Mouse (Mus musculus) brain, embryonic 14.5 days (tissue): ENCODE results near the gene Mkln1. TPM values are rescaled to one million over a fixed set of nuclear protein-coding genes. Genes with fewer than 3 reads are reported as not detected.

Experiments used
- DNase-seq: peaks from one replicate; pipeline ENCODE4 v3.0.0-alpha.2; 2011; ENCODE audit warnings: low read depth
- CTCF ChIP-seq: fragments of 200-500 bp; IDR thresholded peaks from 2 replicates; pipeline ENCODE4 v1.5.1; 2012; ENCODE audit warnings: inconsistent platforms, mild to moderate bottlenecking, moderate library complexity, borderline replicate concordance; ENCODE audit not compliant: insufficient read depth, insufficient read length; ENCODE audit errors: extremely low read depth
- POLR2A ChIP-seq: fragments of 200-500 bp; IDR thresholded peaks from 2 replicates; pipeline ENCODE4 v1.6.1; 2012; ENCODE audit warnings: mild to moderate bottlenecking, inconsistent platforms, borderline replicate concordance; ENCODE audit not compliant: poor library complexity, insufficient read depth, insufficient read length, severe bottlenecking; ENCODE audit errors: extremely low read depth
- polyA plus RNA-seq: library from polyadenylated mRNA; depleted of rRNA; stranded (reverse); fragments of >200 nt; gene quantifications from 2 replicates; pipeline ENCODE4 v1.2.3, GENCODE M21; 2012

The Mkln1 gene
- polyA plus RNA-seq, 1 experiment, result 47.9 TPM

GRCm38 (mm10) chr6:31384794-31385193 is 13.7 kb upstream of the Mkln1 start:
- DNase-seq, result no peak
- TF ChIP-seq POLR2A, result no peak
- no peak for TF ChIP-seq CTCF

DNA sequence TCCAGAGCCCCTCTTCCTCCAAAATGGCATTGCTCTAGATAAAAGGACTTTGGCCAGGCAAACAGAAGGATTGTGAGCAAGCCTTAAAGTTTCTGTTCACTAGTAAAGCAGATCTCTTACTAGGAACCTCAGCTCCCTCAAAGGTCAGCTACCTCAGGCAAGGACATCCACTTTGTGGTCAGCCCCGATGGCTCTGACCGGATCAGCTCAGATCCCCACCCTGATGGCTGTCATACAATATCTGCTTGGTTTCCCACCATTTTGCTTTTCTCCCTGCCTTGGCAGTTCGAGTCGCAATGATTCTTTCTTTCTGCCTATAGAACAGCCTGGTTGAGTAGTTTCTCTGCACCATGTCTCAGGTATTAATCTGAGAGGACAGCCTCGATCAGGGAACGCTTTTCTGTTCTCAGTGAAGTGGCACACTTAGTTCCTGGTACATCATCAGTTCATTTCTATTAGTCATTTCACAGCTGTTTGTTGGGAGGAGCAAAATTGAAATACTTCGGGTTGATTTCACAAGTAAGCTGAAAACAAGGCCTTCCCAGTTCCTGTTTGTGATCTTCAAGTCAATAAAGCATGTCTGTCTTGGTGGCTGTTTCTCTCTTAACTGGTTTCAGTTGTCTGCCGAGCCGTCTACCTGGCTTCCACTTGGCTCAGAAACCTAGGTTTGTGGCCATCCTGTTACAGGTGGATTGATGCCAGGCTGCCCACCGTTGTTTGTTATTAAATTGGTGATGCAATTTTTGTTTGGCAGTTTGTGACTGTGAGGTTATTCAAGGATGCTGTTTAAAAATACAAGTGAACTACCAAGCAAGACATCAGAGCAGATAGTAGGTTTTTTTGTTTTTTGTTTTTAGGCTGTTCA is 13.0 kb upstream of the Mkln1 start:
- no peak for DNase-seq
- TF ChIP-seq POLR2A, result no peak
- no peak for TF ChIP-seq CTCF

GRCm38 (mm10) chr6:31389716-31390115 is 8.8 kb upstream of the Mkln1 start:
- no peak for TF ChIP-seq POLR2A
- TF ChIP-seq CTCF, result no peak
- peak; percentile 39 for DNase-seq

DNA sequence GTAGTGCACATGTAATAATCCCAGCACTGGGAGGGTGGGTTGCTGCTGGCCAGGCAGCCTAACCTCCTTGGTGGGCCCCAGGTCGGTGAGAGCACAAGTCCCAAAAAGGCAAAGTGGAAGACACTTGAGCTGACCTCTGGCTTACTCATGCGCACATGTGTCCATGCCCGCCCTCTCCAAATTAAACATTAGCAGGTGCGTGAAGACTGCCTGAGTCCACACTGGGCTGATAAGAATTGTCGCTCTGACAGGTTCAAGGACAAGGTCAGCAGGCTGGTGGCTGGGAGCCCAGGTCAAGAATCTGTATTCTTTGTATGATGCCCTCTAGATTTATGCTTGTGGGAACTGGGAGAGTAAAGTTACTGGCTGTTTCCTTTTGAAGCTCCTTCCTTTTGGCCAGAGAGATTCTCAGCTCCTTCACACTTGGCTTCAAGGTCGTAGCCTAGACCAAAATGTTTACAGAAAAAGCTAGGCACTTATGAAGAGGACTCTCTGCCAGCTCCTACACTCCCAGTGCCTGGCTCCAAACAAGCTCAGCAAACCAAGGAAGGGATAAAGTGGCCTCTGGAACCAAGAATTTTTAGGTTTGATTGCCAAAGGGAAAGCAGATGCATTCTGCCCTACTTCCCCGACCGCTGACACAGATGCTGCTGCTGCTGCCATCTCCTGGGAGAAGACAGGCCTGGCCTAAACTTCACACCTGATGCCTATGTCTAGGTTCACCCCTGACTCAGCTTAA is 8.1 kb upstream of the Mkln1 start:
- no peak for DNase-seq
- TF ChIP-seq CTCF, result peak; percentile 32; the same call in 1 of the 2 replicates
- TF ChIP-seq POLR2A, result no peak

DNA sequence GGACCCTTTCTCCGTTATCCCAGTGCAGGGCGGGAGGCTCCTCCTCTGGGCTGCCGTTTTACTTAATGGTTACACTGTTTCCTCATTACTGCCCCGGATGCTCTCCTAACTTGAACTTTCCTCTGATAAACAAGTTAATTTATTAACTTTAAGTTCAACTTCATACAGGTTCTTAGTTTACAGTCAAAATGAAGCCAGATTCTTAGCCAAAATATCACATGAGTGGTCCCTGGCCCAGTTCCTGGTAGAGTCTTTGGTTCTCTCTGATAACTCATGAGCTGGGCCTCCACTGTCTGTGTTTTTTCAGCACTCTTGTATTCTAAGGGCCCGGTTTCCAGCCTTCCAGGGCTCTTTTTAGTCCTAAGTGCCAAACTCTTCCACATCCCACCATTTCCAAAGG is 5.7 kb upstream of the Mkln1 start:
- TF ChIP-seq CTCF (no peak), POLR2A (no peak)
- DNase-seq, result no peak

GRCm38 (mm10) chr6:31396118-31396517 is 2.4 kb upstream of the Mkln1 start:
- TF ChIP-seq CTCF (no peak), POLR2A (no peak)
- no peak for DNase-seq

DNA sequence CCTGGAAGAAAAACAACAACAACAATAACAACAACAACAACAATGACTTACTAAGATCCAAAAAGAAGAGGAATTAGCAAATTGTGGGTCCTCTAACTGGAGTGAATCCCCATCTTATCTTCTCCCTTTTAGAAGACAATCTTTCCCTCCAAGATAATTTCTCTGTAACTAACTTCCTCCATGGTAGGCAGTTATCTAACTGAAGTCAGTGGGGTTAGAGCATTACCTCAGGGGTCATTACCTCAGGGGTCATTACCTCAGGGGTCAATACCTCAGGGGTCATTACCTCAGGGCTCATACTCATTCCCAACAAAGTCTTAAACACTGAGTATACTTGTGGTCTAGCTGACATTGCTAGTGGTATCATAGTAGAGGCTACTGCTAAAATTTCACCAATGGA is 1.2 kb upstream of the Mkln1 start:
- TF ChIP-seq POLR2A (no peak), CTCF (no peak)

DNA sequence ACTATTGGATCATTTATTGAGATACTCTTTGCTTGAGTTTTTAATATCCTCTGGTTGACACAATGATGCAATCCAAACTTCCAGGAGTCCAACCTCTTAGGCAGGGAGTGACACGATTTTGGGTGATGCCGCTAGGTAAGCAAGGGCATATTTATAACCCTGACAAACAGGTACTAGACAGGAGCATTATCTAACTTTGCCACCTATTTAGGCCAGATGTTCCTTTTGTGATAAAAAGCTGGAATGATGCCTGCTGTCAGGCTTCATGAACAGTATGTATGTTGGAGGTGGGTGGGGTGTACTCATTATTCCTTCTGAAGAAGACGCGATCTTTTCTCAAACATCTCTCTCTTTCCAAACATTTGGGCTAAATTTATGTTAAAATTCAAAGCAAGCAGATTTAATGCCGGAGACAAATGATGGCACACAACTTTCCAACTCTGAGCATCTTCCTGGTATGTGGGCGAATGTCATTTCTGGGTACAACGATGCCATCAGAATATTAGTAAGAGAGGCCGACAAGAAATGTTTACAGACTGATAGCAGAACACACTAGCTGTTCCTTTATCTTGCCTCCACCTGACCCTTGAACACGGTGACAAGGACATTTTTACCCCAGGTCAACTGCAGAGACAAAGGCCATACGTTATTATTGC is 632 bp upstream of the Mkln1 start:
- TF ChIP-seq POLR2A (no peak), CTCF (no peak)
- no peak for DNase-seq

More for the DNA sequence above, 1.2 kb upstream of the Mkln1 start:
- DNase-seq, result no peak

- no peak for TF ChIP-seq CTCF
- no peak for TF ChIP-seq POLR2A
- peak; percentile 37 for DNase-seq
Measured at GRCm38 (mm10) chr6:31399206-31399549, 643 bp downstream of the Mkln1 start.

GRCm38 (mm10) chr6:31399566-31399965 is 1.0 kb downstream of the Mkln1 start:
- no peak for TF ChIP-seq CTCF
- no peak for TF ChIP-seq POLR2A
- DNase-seq, result peak; percentile 32

DNA sequence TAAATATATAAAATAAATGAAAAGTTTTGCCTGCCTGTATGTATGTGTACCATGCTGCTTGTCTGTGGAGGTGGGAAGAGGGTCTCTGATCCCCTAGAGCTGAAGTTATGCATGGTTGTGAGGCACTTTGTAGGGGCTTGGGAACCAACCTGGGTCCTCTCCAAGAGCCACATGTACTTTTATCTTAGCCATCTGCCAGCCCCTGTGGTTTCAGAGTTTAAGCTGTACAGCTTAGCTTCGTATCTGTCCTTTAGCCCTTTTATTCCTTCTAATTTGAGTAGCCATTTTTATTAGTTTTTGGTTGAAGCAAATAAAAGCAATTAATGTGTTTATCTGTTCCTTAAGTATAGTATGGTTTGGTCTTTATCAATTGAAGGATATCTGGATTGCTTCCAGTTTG is 12.5 kb downstream of the Mkln1 start:
- DNase-seq, result peak; percentile 22
- TF ChIP-seq POLR2A (no peak), CTCF (no peak)

DNA sequence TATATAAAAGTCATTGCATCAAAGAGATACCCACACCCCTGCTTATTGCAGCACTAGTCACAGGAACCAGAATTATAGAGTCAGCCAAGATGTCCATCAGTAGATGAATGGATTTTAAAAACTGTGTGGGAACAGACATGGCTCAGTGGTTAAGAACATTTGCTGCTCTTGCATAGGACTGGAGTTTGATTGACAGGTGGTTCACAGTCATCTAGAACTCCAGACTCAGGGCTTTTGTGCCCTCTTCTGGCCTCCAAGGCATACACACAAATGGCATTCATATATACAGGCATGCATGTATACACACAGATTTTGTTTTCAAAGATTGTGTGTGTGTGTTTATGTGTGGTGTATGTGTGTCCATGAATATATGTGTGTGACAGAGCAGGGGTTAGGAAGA is 14.0 kb downstream of the Mkln1 start:
- TF ChIP-seq POLR2A (no peak), CTCF (peak; percentile 38; the same call in 1 of the 2 replicates)
- peak; percentile 79 for DNase-seq

- TF ChIP-seq POLR2A (no peak), CTCF (no peak)
- DNase-seq, result peak; percentile 18
Measured at GRCm38 (mm10) chr6:31413556-31413955, 15.0 kb downstream of the Mkln1 start.
